Mouse (Mus musculus) MEL (cell line): ENCODE measurements around the gene Tnp1. TPM values are rescaled to one million over a fixed set of nuclear protein-coding genes. Genes with fewer than 3 reads are reported as not detected.

Experiments
- DNase-seq: peaks from one replicate; pipeline ENCODE4 v3.0.0; 2011; ENCODE audit warnings: low read depth, low spot score
- H3K27ac ChIP-seq: 2 replicates; pipeline ENCODE4 v1.5.1; 2012; ENCODE audit warnings: low read depth, mild to moderate bottlenecking, control low read depth, low read length, moderate library complexity; ENCODE audit not compliant: control insufficient read depth
- H3K27me3 ChIP-seq, 2 experiments: fragments of 150-350 bp in 1 of 2; sonication (generic) in 1 of 2; 2 replicates each; pipeline ENCODE4 v1.6.1; 2012; ENCODE audit warnings: low read length in 2 of 2, mild to moderate bottlenecking in 2 of 2, improper control_type of control experiment in 1 of 2, moderate library complexity in 1 of 2; ENCODE audit not compliant: insufficient read depth in 2 of 2, control insufficient read depth in 1 of 2
- H3K36me3 ChIP-seq, 2 experiments: 2 replicates each; pipeline ENCODE4 v1.6.1; 2012 to 2014; ENCODE audit warnings: low read length in 2 of 2, improper control_type of control experiment in 1 of 2, inconsistent platforms in 1 of 2, mild to moderate bottlenecking in 1 of 2; ENCODE audit not compliant: insufficient read depth in 2 of 2, control insufficient read depth in 1 of 2
- H3K4me1 ChIP-seq, 2 experiments: fragments of 150-350 bp in 1 of 2; sonication (generic) in 1 of 2; 2 replicates each; pipeline ENCODE4 v1.6.1; 2012; ENCODE audit warnings: low read length in 2 of 2, improper control_type of control experiment in 1 of 2, mild to moderate bottlenecking in 1 of 2; ENCODE audit not compliant: insufficient read depth in 2 of 2, control insufficient read depth in 1 of 2
- H3K4me3 ChIP-seq, 2 experiments: fragments of 150-350 bp in 1 of 2; sonication (generic) in 1 of 2; 2 replicates each; pipeline ENCODE4 v1.5.1; 2012; ENCODE audit warnings: low read depth in 2 of 2, low read length in 2 of 2, mild to moderate bottlenecking in 2 of 2, moderate library complexity in 2 of 2, control low read depth in 1 of 2, improper control_type of control experiment in 1 of 2; ENCODE audit not compliant: control insufficient read depth in 1 of 2, insufficient read depth in 1 of 2
- H3K79me2 ChIP-seq: 2 replicates; pipeline ENCODE4 v1.6.1; 2012; ENCODE audit warnings: mild to moderate bottlenecking, low read length, moderate library complexity; ENCODE audit not compliant: control insufficient read depth, poor library complexity, insufficient read depth
- H3K9ac ChIP-seq: 2 replicates; pipeline ENCODE4 v1.6.1; 2012; ENCODE audit warnings: low read depth, mild to moderate bottlenecking, control low read depth, low read length, moderate library complexity; ENCODE audit not compliant: control insufficient read depth, poor library complexity, severe bottlenecking
- H3K9me3 ChIP-seq: fragments of 150-350 bp; sonication (generic); replicated peaks from 2 replicates; pipeline ENCODE4 v1.6.1; 2012; ENCODE audit warnings: mild to moderate bottlenecking, low read length, improper control_type of control experiment, moderate library complexity; ENCODE audit not compliant: insufficient read depth
- CHD1 ChIP-seq: IDR thresholded peaks from 2 replicates; pipeline ENCODE4 v1.6.1; 2012; ENCODE audit warnings: low read depth, mild to moderate bottlenecking, inconsistent platforms, low read length, improper control_type of control experiment
- CHD2 ChIP-seq: IDR thresholded peaks from 2 replicates; pipeline ENCODE4 v1.6.1; 2011; ENCODE audit warnings: low read length, improper control_type of control experiment
- CTCF ChIP-seq, 3 experiments: IDR thresholded peaks in 2 of 3; conservative IDR thresholded peaks in 1 of 3; 2 replicates each; pipeline ENCODE4 v1.5.1; 2011 to 2012; ENCODE audit warnings: low read length in 3 of 3, low read depth in 2 of 3, mild to moderate bottlenecking in 2 of 3, improper control_type of control experiment in 1 of 3, inconsistent platforms in 1 of 3, mixed read lengths in 1 of 3, moderate library complexity in 1 of 3; ENCODE audit not compliant: control insufficient read depth in 1 of 3, insufficient read depth in 1 of 3, poor library complexity in 1 of 3, severe bottlenecking in 1 of 3
- E2F4 ChIP-seq: IDR thresholded peaks from 2 replicates; pipeline ENCODE4 v1.6.1; 2011; ENCODE audit warnings: low read depth, low read length, improper control_type of control experiment, borderline replicate concordance
- ELF1 ChIP-seq: IDR thresholded peaks from 2 replicates; pipeline ENCODE4 v1.6.1; 2014; ENCODE audit warnings: low read depth, mild to moderate bottlenecking, inconsistent platforms, low read length, improper control_type of control experiment, moderate library complexity
- EP300 ChIP-seq, 2 experiments: IDR thresholded peaks; 2 replicates each; pipeline ENCODE4 v1.6.1; 2011; ENCODE audit warnings: improper control_type of control experiment in 2 of 2, low read length in 2 of 2, low read depth in 1 of 2, mild to moderate bottlenecking in 1 of 2
- ETS1 ChIP-seq: IDR thresholded peaks from 2 replicates; pipeline ENCODE4 v1.6.1; 2012; ENCODE audit warnings: low read depth, mild to moderate bottlenecking, inconsistent platforms, low read length, improper control_type of control experiment, moderate library complexity
- GATA1 ChIP-seq: IDR thresholded peaks from 2 replicates; pipeline ENCODE4 v1.6.1; 2011; ENCODE audit warnings: low read depth, low read length, improper control_type of control experiment
- KAT2A ChIP-seq: conservative IDR thresholded peaks from 2 replicates; pipeline ENCODE4 v1.6.1; 2012; ENCODE audit warnings: low read depth, low read length, improper control_type of control experiment, inconsistent platforms
- MAFK ChIP-seq: IDR thresholded peaks from 2 replicates; pipeline ENCODE4 v1.6.1; 2011; ENCODE audit warnings: low read depth, mild to moderate bottlenecking, low read length, improper control_type of control experiment, borderline replicate concordance
- MAX ChIP-seq: IDR thresholded peaks from 2 replicates; pipeline ENCODE4 v1.6.1; 2011; ENCODE audit warnings: low read length, improper control_type of control experiment
- MAZ ChIP-seq: IDR thresholded peaks from 2 replicates; pipeline ENCODE4 v1.6.1; 2012; ENCODE audit warnings: low read depth, mild to moderate bottlenecking, inconsistent platforms, low read length, improper control_type of control experiment
- MEF2A ChIP-seq: IDR thresholded peaks from 2 replicates; pipeline ENCODE4 v1.6.1; 2014; ENCODE audit warnings: low read depth, mild to moderate bottlenecking, inconsistent platforms, low read length, improper control_type of control experiment; ENCODE audit not compliant: poor library complexity, insufficient replicate concordance, severe bottlenecking; ENCODE audit errors: extremely low read depth
- MXI1 ChIP-seq: IDR thresholded peaks from 2 replicates; pipeline ENCODE4 v1.6.1; 2011; ENCODE audit warnings: mild to moderate bottlenecking, low read depth, low read length, improper control_type of control experiment
- MYB ChIP-seq: IDR thresholded peaks from 2 replicates; pipeline ENCODE4 v1.6.1; 2011; ENCODE audit warnings: mild to moderate bottlenecking, low read depth, low read length, improper control_type of control experiment
- NELFE ChIP-seq: IDR thresholded peaks from 2 replicates; pipeline ENCODE4 v1.6.1; 2011; ENCODE audit warnings: low read depth, low read length, improper control_type of control experiment
- POLR2A ChIP-seq, 2 experiments: IDR thresholded peaks; 2 replicates each; pipeline ENCODE4 v1.6.1; 2011 to 2012; ENCODE audit warnings: low read length in 2 of 2, mild to moderate bottlenecking in 2 of 2, control low read depth in 1 of 2, improper control_type of control experiment in 1 of 2, low read depth in 1 of 2, moderate library complexity in 1 of 2; ENCODE audit not compliant: control insufficient read depth in 1 of 2, insufficient read depth in 1 of 2, poor library complexity in 1 of 2
- POLR2AphosphoS5 ChIP-seq: IDR thresholded peaks from 2 replicates; pipeline ENCODE4 v1.6.1; 2012; ENCODE audit warnings: low read depth, borderline replicate concordance, mild to moderate bottlenecking, inconsistent platforms, low read length, moderate library complexity, mixed read lengths
- SIN3A ChIP-seq: IDR thresholded peaks from 2 replicates; pipeline ENCODE4 v1.6.1; 2012; ENCODE audit warnings: low read length, improper control_type of control experiment, inconsistent platforms
- SMC3 ChIP-seq: IDR thresholded peaks from 2 replicates; pipeline ENCODE4 v1.6.1; 2011; ENCODE audit warnings: low read depth, low read length, improper control_type of control experiment
- TAL1 ChIP-seq: IDR thresholded peaks from 2 replicates; pipeline ENCODE4 v1.6.1; 2012; ENCODE audit warnings: mild to moderate bottlenecking, inconsistent platforms, low read length, moderate library complexity, mixed read lengths
- TBP ChIP-seq: IDR thresholded peaks from 2 replicates; pipeline ENCODE4 v1.8.0; 2011; ENCODE audit warnings: low read depth, low read length, improper control_type of control experiment
- UBTF ChIP-seq: IDR thresholded peaks from 2 replicates; pipeline ENCODE4 v1.6.1; 2012; ENCODE audit warnings: low read depth, mild to moderate bottlenecking, inconsistent platforms, low read length, improper control_type of control experiment, moderate library complexity, borderline replicate concordance; ENCODE audit not compliant: insufficient read depth
- USF1 ChIP-seq: IDR thresholded peaks from 2 replicates; pipeline ENCODE4 v1.6.1; 2014; ENCODE audit warnings: low read depth, mild to moderate bottlenecking, inconsistent platforms, low read length, improper control_type of control experiment, moderate library complexity
- USF2 ChIP-seq, 2 experiments: IDR thresholded peaks; 2 replicates each; pipeline ENCODE4 v1.6.1; 2011 to 2012; ENCODE audit warnings: improper control_type of control experiment in 2 of 2, low read length in 2 of 2, borderline replicate concordance in 1 of 2, inconsistent platforms in 1 of 2, low read depth in 1 of 2, mild to moderate bottlenecking in 1 of 2; ENCODE audit not compliant: insufficient read depth in 1 of 2
- ZKSCAN1 ChIP-seq: IDR thresholded peaks from 2 replicates; pipeline ENCODE4 v1.6.1; 2012; ENCODE audit warnings: low read depth, mild to moderate bottlenecking, inconsistent platforms, low read length, improper control_type of control experiment, moderate library complexity
- ZMIZ1 ChIP-seq: IDR thresholded peaks from 2 replicates; pipeline ENCODE4 v1.6.1; 2012; ENCODE audit warnings: low read depth, mild to moderate bottlenecking, inconsistent platforms, low read length, improper control_type of control experiment, moderate library complexity
- polyA plus RNA-seq, 2 experiments: library from polyadenylated mRNA; stranded (reverse) in 1 of 2; unstranded in 1 of 2; fragments of >175 nt in 1 of 2; fragments of >200 nt in 1 of 2; gene quantifications; 2 replicates each; pipeline versions ENCODE4 v1.2.1 to v1.2.4; 2012; ENCODE audit warnings: low replicate concordance in 2 of 2, low read depth in 1 of 2; ENCODE audit not compliant: insufficient read length in 2 of 2, insufficient read depth in 1 of 2, missing spikeins in 1 of 2
- total RNA-seq: library from RNA; depleted of rRNA; stranded (reverse); fragments of 300-350 nt; gene quantifications from 2 replicates; pipeline ENCODE4 v1.2.3, GENCODE M21; 2012

The Tnp1 gene
- total and polyA plus RNA-seq, 3 experiments, result not detected

GRCm38 (mm10) chr1:73056266-73057001 is 40.7 kb upstream of the Tnp1 start:
- H3K4me1 ChIP-seq, result no peaks in the 10 kb centered on the region
- H3K27ac ChIP-seq, result no peak overlapping the region
- H3K27me3 ChIP-seq, result no peaks in the 10 kb centered on the region
- no peak overlapping the region for H3K9ac ChIP-seq
- no peaks in the 10 kb centered on the region for H3K79me2 ChIP-seq
- no peak overlapping the region for H3K4me3 ChIP-seq
- H3K36me3 ChIP-seq, result no peaks in the 10 kb centered on the region
- H3K9me3 ChIP-seq, result no peaks in the 10 kb centered on the region
- TF ChIP-seq TBP (no peak), GATA1 (no peak), USF2 (IDR thresholded peaks at IDR 0.05; ENCODE audit: borderline replicate concordance in 1 of 2, insufficient read depth in 1 of 2, low read depth in 1 of 2, low read length in 2 of 2) (no peak), CHD2 (no peak), MAX (no peak), MAFK (no peak), MEF2A (no peak), MYB (no peak), SMC3 (no peak), CTCF (IDR thresholded peaks at IDR 0.05 in 2 of 3, conservative IDR thresholded peaks at IDR 0.05 in 1 of 3; ENCODE audit: control insufficient read depth in 1 of 3, insufficient read depth in 1 of 3, low read depth in 2 of 3, low read length in 3 of 3, poor library complexity in 1 of 3, severe bottlenecking in 1 of 3) (no peak), NELFE (no peak), EP300 (IDR thresholded peaks at IDR 0.05; ENCODE audit: low read depth in 1 of 2, low read length in 2 of 2) (no peak), ZKSCAN1 (no peak), ZMIZ1 (no peak), MXI1 (no peak), E2F4 (no peak), POLR2AphosphoS5 (no peak), POLR2A (IDR thresholded peaks at IDR 0.05; ENCODE audit: control insufficient read depth in 1 of 2, insufficient read depth in 1 of 2, low read depth in 1 of 2, low read length in 2 of 2, poor library complexity in 1 of 2) (no peak)
- no peak for DNase-seq

- no peaks in the 10 kb centered on the region for H3K36me3 ChIP-seq
- H3K9ac ChIP-seq, result no peak overlapping the region
- no peaks in the 10 kb centered on the region for H3K27me3 ChIP-seq
- H3K4me3 ChIP-seq, result no peak overlapping the region
- no peak overlapping the region for H3K27ac ChIP-seq
- H3K4me1 ChIP-seq, result no peaks in the 10 kb centered on the region
- TF ChIP-seq CHD2 (no peak), EP300 (IDR thresholded peaks at IDR 0.05; ENCODE audit: low read depth in 1 of 2, low read length in 2 of 2) (no peak), POLR2AphosphoS5 (no peak), KAT2A (no peak), SIN3A (no peak), USF1 (no peak), CHD1 (no peak), TAL1 (no peak), MAZ (no peak), MXI1 (no peak), ETS1 (no peak), NELFE (no peak), POLR2A (IDR thresholded peaks at IDR 0.05; ENCODE audit: control insufficient read depth in 1 of 2, insufficient read depth in 1 of 2, low read depth in 1 of 2, low read length in 2 of 2, poor library complexity in 1 of 2) (no peak), ZKSCAN1 (no peak), MAX (no peak), ELF1 (no peak), UBTF (no peak), MAFK (no peak)
- TF ChIP-seq, all 39 proteins: peak for 0
- Histone ChIP-seq H3K9me3 (no peaks in the 10 kb centered on the region), H3K79me2 (no peaks in the 10 kb centered on the region)
- DNase-seq, result no peak
These were observed 40.1 kb upstream of the Tnp1 start for GRCm38 (mm10) chr1:73055820-73056219.
